Mouse (Mus musculus) right cerebral cortex, adult 2 months (tissue): ENCODE data around the gene Nutm1.
A peak's percentile ranks its signal among the peaks of the same experiment; 100 is the strongest.
"Not testable (repeated sequence)": the region's sequence is repeated elsewhere in the genome, so short reads cannot be mapped to it uniquely, and the experiment has no call there.

Source experiments
- DNase-seq, 2 experiments: peaks; one replicate each; pipeline ENCODE4 v3.0.0; 2021 to 2022; ENCODE audit warnings: low spot score in 2 of 2

The Nutm1 gene

GRCm38 (mm10) chr2:112259241-112259962 lies at the start of gene Nutm1:
Gene Nutm1 (minus strand): TSS chr2:112259291.
- no peak for DNase-seq

GRCm38 (mm10) chr2:112308671-112309070 lies 49.6 kb upstream of the Nutm1 start:
- DNase-seq, result no peak

GRCm38 (mm10) chr2:112298221-112298620 lies 39.1 kb upstream of the Nutm1 start:
- no peak for DNase-seq

- DNase-seq, result peak in 1 of 2 experiments; percentile 26
Observed at GRCm38 (mm10) chr2:112296211-112296610, 37.1 kb upstream of the Nutm1 start.

GRCm38 (mm10) chr2:112292823-112293222 lies 33.7 kb upstream of the Nutm1 start:
- DNase-seq, result no peak

- no peak for DNase-seq
Observed at GRCm38 (mm10) chr2:112289507-112289906, 30.4 kb upstream of the Nutm1 start.

GRCm38 (mm10) chr2:112287059-112287458 lies 28.0 kb upstream of the Nutm1 start:
- no peak for DNase-seq

GRCm38 (mm10) chr2:112286062-112286461 lies 27.0 kb upstream of the Nutm1 start:
- DNase-seq, result not testable (repeated sequence)

GRCm38 (mm10) chr2:112285031-112285390 lies 25.9 kb upstream of the Nutm1 start:
- DNase-seq, result no peak

- DNase-seq, result no peak
Observed at GRCm38 (mm10) chr2:112284363-112285030, 25.4 kb upstream of the Nutm1 start.

- DNase-seq, result no peak
Observed at GRCm38 (mm10) chr2:112282846-112283245, 23.8 kb upstream of the Nutm1 start.

- no peak for DNase-seq
Observed at GRCm38 (mm10) chr2:112276870-112277269, 17.8 kb upstream of the Nutm1 start.

GRCm38 (mm10) chr2:112273474-112273873 lies 14.4 kb upstream of the Nutm1 start:
- no peak for DNase-seq

- no peak for DNase-seq
Observed at GRCm38 (mm10) chr2:112272909-112273308, 13.8 kb upstream of the Nutm1 start.

- DNase-seq, result no peak
Observed at GRCm38 (mm10) chr2:112270011-112270410, 10.9 kb upstream of the Nutm1 start.

GRCm38 (mm10) chr2:112267547-112268269 lies 8.6 kb upstream of the Nutm1 start:
- no peak for DNase-seq

GRCm38 (mm10) chr2:112266780-112267179 lies 7.7 kb upstream of the Nutm1 start:
- peak in 1 of 2 experiments; percentile 43 for DNase-seq

- peak; percentile 46 to 49 for DNase-seq
Observed at GRCm38 (mm10) chr2:112266242-112266592, 7.1 kb upstream of the Nutm1 start, which contains the start of gene Gm21985. Gene Gm21985 (plus strand): TSS chr2:112266314.

- DNase-seq, result peak; percentile 92 to 93
Observed at GRCm38 (mm10) chr2:112265448-112266241, 6.6 kb upstream of the Nutm1 start, which contains the start of gene Slc12a6. Gene Slc12a6 (plus strand): TSS chr2:112265825.

GRCm38 (mm10) chr2:112264364-112264763 lies 5.3 kb upstream of the Nutm1 start:
- no peak for DNase-seq

- DNase-seq, result no peak
Observed at GRCm38 (mm10) chr2:112262779-112263295, 3.7 kb upstream of the Nutm1 start.
